Mouse (Mus musculus) limb, embryonic 13.5 days (tissue): Measurements from ENCODE around the gene Ifnk. TPM values are rescaled to one million over a fixed set of nuclear protein-coding genes. Genes with fewer than 3 reads are reported as not detected.

Experiments used
- ATAC-seq: fragments of 200-750 bp; cut with Nextera tagmentation; 2 replicates; pipeline ENCODE4 v1.8.0; 2017; ENCODE audit warnings: low read depth, moderate number of reproducible peaks, moderate TSS enrichment; ENCODE audit not compliant: low FRiP score
- H3K27ac ChIP-seq: fragments of 300-500 bp; sonication (generic); 2 replicates; pipeline ENCODE4 v1.5.1; 2015; ENCODE audit warnings: inconsistent platforms, mild to moderate bottlenecking, moderate library complexity
- H3K27me3 ChIP-seq: fragments of 300-500 bp; sonication (generic); 2 replicates; pipeline ENCODE4 v1.6.1; 2015; ENCODE audit warnings: mild to moderate bottlenecking, inconsistent platforms
- H3K36me3 ChIP-seq: fragments of 300-500 bp; sonication (generic); 2 replicates; pipeline ENCODE4 v1.6.1; 2015; ENCODE audit warnings: inconsistent platforms, mild to moderate bottlenecking, moderate library complexity
- H3K4me1 ChIP-seq: fragments of 300-500 bp; sonication (generic); 2 replicates; pipeline ENCODE4 v1.6.1; 2015; ENCODE audit warnings: inconsistent platforms
- H3K4me2 ChIP-seq: fragments of 300-500 bp; sonication (generic); replicated peaks from 2 replicates; pipeline ENCODE4 v1.6.1; 2015; ENCODE audit warnings: inconsistent platforms, mild to moderate bottlenecking, moderate library complexity
- H3K4me3 ChIP-seq: fragments of 300-500 bp; sonication (generic); 2 replicates; pipeline ENCODE4 v1.5.1; 2015; ENCODE audit warnings: moderate library complexity, mild to moderate bottlenecking, inconsistent platforms
- H3K9ac ChIP-seq: fragments of 300-500 bp; sonication (generic); 2 replicates; pipeline ENCODE4 v1.6.1; 2015; ENCODE audit warnings: mild to moderate bottlenecking, inconsistent platforms
- H3K9me3 ChIP-seq: fragments of 300-500 bp; sonication (generic); 2 replicates; pipeline ENCODE4 v1.6.1; 2016; ENCODE audit warnings: inconsistent platforms
- WGBS: fragments of 180-500 bp; shearing (Covaris S2); methylation state at CpG from one replicate; pipeline ENCODE4 v1.1.7; 2015; 5-methylcytosine and 5-hydroxymethylcytosine counted together
- polyA plus RNA-seq: library from polyadenylated mRNA; unstranded; fragments of >200 nt; fragmentation: Nextera tagmentation; extraction: Ambion mirVana; gene quantifications from 2 replicates; pipeline ENCODE4 v1.2.1, GENCODE M21; 2015

The Ifnk gene
- 0.31 and 0.33 TPM in 2 replicates for polyA plus RNA-seq

- Histone ChIP-seq H3K9me3 (no peaks in the 10 kb centered on the region), H3K27ac (no peak within 1 kb of the TSS), H3K27me3 (no peaks in the 10 kb centered on the region), H3K4me2 (no peak within 1 kb of the TSS), H3K9ac (no peak within 1 kb of the TSS), H3K4me1 (peaks cover 9% of the 10 kb centered on the region), H3K4me3 (no peak within 1 kb of the TSS), H3K36me3 (no peaks in the 10 kb centered on the region)
- 77% methylated on average over 4 of the region's 4 CpGs for WGBS
- ATAC-seq, result no peak
These were observed at the start of gene Ifnk for GRCm38 (mm10) chr4:35151756-35152155. Ifnk (plus strand) TSS chr4:35152056.

GRCm38 (mm10) chr4:35105115-35105773, 46.6 kb upstream of the Ifnk start:
- Histone ChIP-seq H3K4me2 (no peak overlapping the region), H3K27me3 (no peaks in the 10 kb centered on the region), H3K4me1 (peaks cover 4% of the 10 kb centered on the region), H3K4me3 (no peak overlapping the region), H3K36me3 (no peaks in the 10 kb centered on the region), H3K9ac (no peak overlapping the region), H3K9me3 (no peaks in the 10 kb centered on the region), H3K27ac (no peak overlapping the region)
- no peak for ATAC-seq
- 80% methylated on average over 14 of the region's 14 CpGs for WGBS

GRCm38 (mm10) chr4:35112452-35112851, 39.4 kb upstream of the Ifnk start:
- H3K27ac ChIP-seq, result no peak overlapping the region
- WGBS, result 87% methylated on average over 4 of the region's 4 CpGs
- no peak overlapping the region for H3K4me2 ChIP-seq
- no peaks in the 10 kb centered on the region for H3K9me3 ChIP-seq
- no peaks in the 10 kb centered on the region for H3K27me3 ChIP-seq
- H3K4me1 ChIP-seq, result peaks cover 6% of the 10 kb centered on the region
- H3K4me3 ChIP-seq, result no peak overlapping the region
- H3K9ac ChIP-seq, result no peak overlapping the region
- ATAC-seq, result no peak
- no peaks in the 10 kb centered on the region for H3K36me3 ChIP-seq

- H3K4me2 ChIP-seq, result no peak overlapping the region
- H3K27ac ChIP-seq, result no peak overlapping the region
- H3K9me3 ChIP-seq, result no peaks in the 10 kb centered on the region
- ATAC-seq, result no peak; the same call in 1 of the 2 replicates
- H3K36me3 ChIP-seq, result no peaks in the 10 kb centered on the region
- 77% methylated on average over 13 of the region's 13 CpGs for WGBS
- H3K9ac ChIP-seq, result no peak overlapping the region
- H3K27me3 ChIP-seq, result no peaks in the 10 kb centered on the region
- H3K4me3 ChIP-seq, result no peak overlapping the region
- peaks cover 6% of the 10 kb centered on the region for H3K4me1 ChIP-seq
These were observed 38.2 kb upstream of the Ifnk start for GRCm38 (mm10) chr4:35113516-35114248.

- Histone ChIP-seq H3K9me3 (no peaks in the 10 kb centered on the region), H3K4me3 (no peak overlapping the region), H3K36me3 (no peaks in the 10 kb centered on the region), H3K4me2 (no peak overlapping the region), H3K9ac (no peak overlapping the region), H3K27me3 (no peaks in the 10 kb centered on the region), H3K4me1 (peaks cover 13% of the 10 kb centered on the region), H3K27ac (no peak overlapping the region)
- ATAC-seq, result no peak
- 79% methylated on average over 2 of the region's 2 CpGs for WGBS
These were observed 36.9 kb upstream of the Ifnk start for GRCm38 (mm10) chr4:35114950-35115349.

- H3K4me1 ChIP-seq, result peaks cover 18% of the 10 kb centered on the region
- no peak overlapping the region for H3K9ac ChIP-seq
- 51% methylated on average over 6 of the region's 6 CpGs for WGBS
- H3K27ac ChIP-seq, result no peak overlapping the region
- H3K9me3 ChIP-seq, result no peaks in the 10 kb centered on the region
- no peak overlapping the region for H3K4me2 ChIP-seq
- H3K27me3 ChIP-seq, result no peaks in the 10 kb centered on the region
- no peaks in the 10 kb centered on the region for H3K36me3 ChIP-seq
- H3K4me3 ChIP-seq, result no peak overlapping the region
- no peak for ATAC-seq
These were observed 35.9 kb upstream of the Ifnk start for GRCm38 (mm10) chr4:35115933-35116332.

GRCm38 (mm10) chr4:35117144-35117543, 34.7 kb upstream of the Ifnk start:
- H3K4me2 ChIP-seq, result no peak overlapping the region
- ATAC-seq, result no peak
- no peak overlapping the region for H3K27ac ChIP-seq
- no peak overlapping the region for H3K9ac ChIP-seq
- H3K9me3 ChIP-seq, result no peaks in the 10 kb centered on the region
- H3K36me3 ChIP-seq, result no peaks in the 10 kb centered on the region
- H3K4me1 ChIP-seq, result peaks cover 22% of the 10 kb centered on the region
- WGBS, result 91% methylated on average over 3 of the region's 3 CpGs
- no peak overlapping the region for H3K4me3 ChIP-seq
- no peaks in the 10 kb centered on the region for H3K27me3 ChIP-seq

GRCm38 (mm10) chr4:35118851-35119250, 33.0 kb upstream of the Ifnk start:
- H3K9me3 ChIP-seq, result no peaks in the 10 kb centered on the region
- no peaks in the 10 kb centered on the region for H3K36me3 ChIP-seq
- no peak for ATAC-seq
- H3K9ac ChIP-seq, result no peak overlapping the region
- WGBS, result 81% methylated on average over 2 of the region's 2 CpGs
- peaks cover 27% of the 10 kb centered on the region for H3K4me1 ChIP-seq
- H3K4me2 ChIP-seq, result no peak overlapping the region
- H3K27me3 ChIP-seq, result 0 out of 2 replicates have a peak, but pooled peaks cover 3% of the 10 kb centered on the region
- no peak overlapping the region for H3K4me3 ChIP-seq
- no peak overlapping the region for H3K27ac ChIP-seq

- Histone ChIP-seq H3K4me3 (no peak overlapping the region), H3K27me3 (0 out of 2 replicates have a peak, but pooled peaks cover 3% of the 10 kb centered on the region), H3K9me3 (no peaks in the 10 kb centered on the region), H3K4me2 (no peak overlapping the region), H3K36me3 (no peaks in the 10 kb centered on the region), H3K4me1 (peaks cover 29% of the 10 kb centered on the region), H3K27ac (no peak overlapping the region), H3K9ac (no peak overlapping the region)
- WGBS, result 51% methylated on average over 4 of the region's 4 CpGs
- ATAC-seq, result no peak
These were observed 31.7 kb upstream of the Ifnk start for GRCm38 (mm10) chr4:35120159-35120558.

GRCm38 (mm10) chr4:35120575-35120974, 31.3 kb upstream of the Ifnk start:
- H3K9me3 ChIP-seq, result no peaks in the 10 kb centered on the region
- no peak overlapping the region for H3K4me3 ChIP-seq
- H3K4me1 ChIP-seq, result peaks cover 33% of the 10 kb centered on the region
- H3K27ac ChIP-seq, result no peak overlapping the region
- 66% methylated on average over 8 of the region's 8 CpGs for WGBS
- H3K36me3 ChIP-seq, result no peaks in the 10 kb centered on the region
- no peak overlapping the region for H3K4me2 ChIP-seq
- H3K9ac ChIP-seq, result no peak overlapping the region
- 0 out of 2 replicates have a peak, but pooled peaks cover 3% of the 10 kb centered on the region for H3K27me3 ChIP-seq
- no peak for ATAC-seq

- ATAC-seq, result no peak
- H3K9ac ChIP-seq, result no peak overlapping the region
- peaks cover 34% of the 10 kb centered on the region for H3K4me1 ChIP-seq
- no peak overlapping the region for H3K4me3 ChIP-seq
- no peaks in the 10 kb centered on the region for H3K9me3 ChIP-seq
- no peaks in the 10 kb centered on the region for H3K36me3 ChIP-seq
- 0 out of 2 replicates have a peak, but pooled peaks cover 3% of the 10 kb centered on the region for H3K27me3 ChIP-seq
- no peak overlapping the region for H3K27ac ChIP-seq
- H3K4me2 ChIP-seq, result no peak overlapping the region
- 31% methylated on average over 12 of the region's 12 CpGs for WGBS
These were observed 30.8 kb upstream of the Ifnk start for GRCm38 (mm10) chr4:35121060-35121459.

GRCm38 (mm10) chr4:35123087-35123486, 28.8 kb upstream of the Ifnk start:
- H3K9me3 ChIP-seq, result no peaks in the 10 kb centered on the region
- 40% methylated on average over 5 of the region's 5 CpGs for WGBS

More at GRCm38 (mm10) chr4:35123087-35123486, 28.8 kb upstream of the Ifnk start:
- Histone ChIP-seq H3K4me1 (peaks cover 38% of the 10 kb centered on the region), H3K27me3 (0 out of 2 replicates have a peak, but pooled peaks cover 3% of the 10 kb centered on the region), H3K9ac (no peak overlapping the region), H3K4me3 (no peak overlapping the region), H3K27ac (no peak overlapping the region), H3K36me3 (no peaks in the 10 kb centered on the region), H3K4me2 (no peak overlapping the region)
- no peak for ATAC-seq
